Mouse (Mus musculus) embryonic facial prominence, embryonic 14.5 days (tissue): ENCODE measurements around the gene Oas1e. TPM values are rescaled to one million over a fixed set of nuclear protein-coding genes. Genes with fewer than 3 reads are reported as not detected.

Experiments used
- ATAC-seq: fragments of 200-750 bp; cut with Nextera tagmentation; 2 replicates; pipeline ENCODE4 v1.8.0; 2017; ENCODE audit warnings: low read depth, moderate number of reproducible peaks, moderate TSS enrichment
- DNase-seq: peaks from one replicate; pipeline ENCODE4 v3.0.0-alpha.2; 2015; ENCODE audit warnings: low spot score
- H3K27ac ChIP-seq: fragments of 300-500 bp; sonication (generic); replicated peaks from 2 replicates; pipeline ENCODE4 v1.5.1; 2014; ENCODE audit warnings: low read depth, mild to moderate bottlenecking, low read length, moderate library complexity
- H3K27me3 ChIP-seq: fragments of 300-500 bp; sonication (generic); replicated peaks from 2 replicates; pipeline ENCODE4 v1.6.1; 2014; ENCODE audit warnings: low read length; ENCODE audit not compliant: control insufficient read depth, insufficient read depth
- H3K36me3 ChIP-seq: fragments of 300-500 bp; sonication (generic); 2 replicates; pipeline ENCODE4 v1.6.1; 2014; ENCODE audit warnings: low read length, mixed read lengths; ENCODE audit not compliant: control insufficient read depth, insufficient read depth
- H3K4me1 ChIP-seq: fragments of 300-500 bp; sonication (generic); 2 replicates; pipeline ENCODE4 v1.6.1; 2014; ENCODE audit warnings: antibody characterized with exemption, low read length; ENCODE audit not compliant: control insufficient read depth, insufficient read depth
- H3K4me2 ChIP-seq: fragments of 300-500 bp; sonication (generic); 2 replicates; pipeline ENCODE4 v1.6.1; 2014; ENCODE audit warnings: low read depth, mild to moderate bottlenecking, low read length, moderate library complexity, mixed read lengths
- H3K4me3 ChIP-seq: fragments of 300-500 bp; sonication (generic); 2 replicates; pipeline ENCODE4 v1.5.1; 2014; ENCODE audit warnings: low read depth, mild to moderate bottlenecking, low read length
- H3K9ac ChIP-seq: fragments of 300-500 bp; sonication (generic); 2 replicates; pipeline ENCODE4 v1.6.1; 2014; ENCODE audit warnings: low read depth, mild to moderate bottlenecking, low read length, moderate library complexity, mixed read lengths
- H3K9me3 ChIP-seq: fragments of 300-500 bp; sonication (generic); 2 replicates; pipeline ENCODE4 v1.6.1; 2016; ENCODE audit warnings: low read length; ENCODE audit not compliant: control insufficient read depth
- WGBS: fragments of 180-500 bp; shearing (Covaris S2); extraction: QIAGEN DNeasy Blood & Tissue Kit; methylation state at CpG from one replicate; pipeline ENCODE4 v1.1.7; 2014; 5-methylcytosine and 5-hydroxymethylcytosine counted together
- polyA plus RNA-seq: library from polyadenylated mRNA; unstranded; fragments of >200 nt; fragmentation: Nextera tagmentation; extraction: Ambion mirVana; gene quantifications from 2 replicates; pipeline ENCODE4 v1.2.1, GENCODE M21; 2014

Gene Oas1e
- polyA plus RNA-seq, 1 experiment from 2014 or later = 0.10 TPM

DNA sequence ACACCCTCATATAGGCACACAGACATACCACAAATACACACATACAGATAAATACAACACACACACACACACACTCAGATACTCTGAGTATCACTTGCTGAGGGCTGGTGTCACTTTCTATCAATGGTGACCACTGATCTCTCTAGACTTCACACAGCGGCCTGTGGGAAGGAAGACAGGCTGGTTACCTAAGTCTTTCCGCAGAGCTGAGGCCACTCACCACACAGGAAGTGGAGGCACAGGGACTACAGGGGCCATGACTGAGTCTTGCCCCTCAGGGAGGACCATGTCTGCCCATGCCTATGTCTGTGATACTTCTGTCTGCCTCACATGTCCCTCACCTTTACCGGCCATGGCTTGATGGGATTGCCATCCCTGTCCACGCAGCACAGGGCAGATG lies 41.1 kb downstream of the Oas1e start:
- H3K4me1 ChIP-seq = no peaks in the 10 kb centered on the region

DNA sequence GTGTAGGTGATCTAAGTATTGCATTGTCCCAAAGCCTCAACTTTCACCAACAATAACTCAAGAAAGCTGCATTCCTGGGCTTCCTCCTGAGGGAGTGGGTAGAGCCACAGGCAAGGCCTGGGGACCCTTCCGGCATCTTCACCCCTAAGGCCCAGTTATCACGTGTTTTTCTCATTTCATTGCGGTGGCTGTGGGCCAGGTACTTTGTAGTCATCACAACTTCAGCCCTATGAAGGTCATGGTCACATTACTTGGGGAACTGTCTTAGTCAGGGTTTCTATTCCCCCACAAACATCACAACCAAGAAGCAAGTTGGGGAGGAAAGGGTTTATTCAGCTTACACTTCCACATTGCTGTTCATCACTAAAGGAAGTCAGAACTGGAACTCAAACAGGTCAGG lies 42.5 kb downstream of the Oas1e start:
- H3K27me3 ChIP-seq = no peaks in the 10 kb centered on the region
- WGBS = 85% methylated on average over 3 of the region's 3 CpGs
- no peaks in the 10 kb centered on the region for H3K4me1 ChIP-seq
- no peak overlapping the region for H3K4me2 ChIP-seq
- H3K27ac ChIP-seq = no peak overlapping the region
- no peak overlapping the region for H3K9ac ChIP-seq
- H3K9me3 ChIP-seq = no peaks in the 10 kb centered on the region
- H3K4me3 ChIP-seq = no peak overlapping the region
- H3K36me3 ChIP-seq = no peaks in the 10 kb centered on the region
- DNase-seq (no peak), ATAC-seq (no peak)

More for the DNA sequence above, 41.1 kb downstream of the Oas1e start:
- ATAC-seq (no peak), DNase-seq (no peak)
- Histone ChIP-seq H3K9me3 (no peaks in the 10 kb centered on the region), H3K4me2 (no peak overlapping the region), H3K9ac (no peak overlapping the region), H3K36me3 (no peaks in the 10 kb centered on the region), H3K4me3 (no peak overlapping the region), H3K27ac (no peak overlapping the region), H3K27me3 (no peaks in the 10 kb centered on the region)
- WGBS = 80% methylated on average over 4 of the region's 4 CpGs

- H3K4me2 ChIP-seq = no peak overlapping the region
- ATAC-seq (no peak), DNase-seq (no peak)
- no peaks in the 10 kb centered on the region for H3K4me1 ChIP-seq
- WGBS = 67% methylated on average over 3 of the region's 3 CpGs
- H3K36me3 ChIP-seq = no peaks in the 10 kb centered on the region
- no peaks in the 10 kb centered on the region for H3K27me3 ChIP-seq
- no peaks in the 10 kb centered on the region for H3K9me3 ChIP-seq
- H3K9ac ChIP-seq = no peak overlapping the region
- no peak overlapping the region for H3K27ac ChIP-seq
- H3K4me3 ChIP-seq = no peak overlapping the region
These were observed 44.1 kb downstream of the Oas1e start for GRCm38 (mm10) chr5:120751206-120751605.

GRCm38 (mm10) chr5:120749688-120750087 lies 45.6 kb downstream of the Oas1e start, which contains the start of gene Oas2:
TSS of gene Oas2 (minus strand) at chr5:120749853.
- no peaks in the 10 kb centered on the region for H3K36me3 ChIP-seq

GRCm38 (mm10) chr5:120746451-120746850 lies 48.9 kb downstream of the Oas1e start:
- no peak overlapping the region for H3K4me3 ChIP-seq
- no peak overlapping the region for H3K4me2 ChIP-seq
- DNase-seq (peak; percentile 62), ATAC-seq (no peak)
- H3K27ac ChIP-seq = no peak overlapping the region
- no peaks in the 10 kb centered on the region for H3K36me3 ChIP-seq
- 14% methylated on average over 5 of the region's 5 CpGs for WGBS
- no peaks in the 10 kb centered on the region for H3K27me3 ChIP-seq
- H3K4me1 ChIP-seq = no peaks in the 10 kb centered on the region
- no peak overlapping the region for H3K9ac ChIP-seq
- no peaks in the 10 kb centered on the region for H3K9me3 ChIP-seq

More at GRCm38 (mm10) chr5:120749688-120750087, 45.6 kb downstream of the Oas1e start, which contains the start of gene Oas2:
- H3K27me3 ChIP-seq = no peaks in the 10 kb centered on the region
- H3K4me3 ChIP-seq = no peak within 1 kb of the TSS
- no peaks in the 10 kb centered on the region for H3K9me3 ChIP-seq
- no peak within 1 kb of the TSS for H3K27ac ChIP-seq
- H3K9ac ChIP-seq = no peak within 1 kb of the TSS
- no peaks in the 10 kb centered on the region for H3K4me1 ChIP-seq
- ATAC-seq (no peak), DNase-seq (no peak)
- no peak within 1 kb of the TSS for H3K4me2 ChIP-seq
- WGBS = 53% methylated on average over 5 of the region's 5 CpGs

GRCm38 (mm10) chr5:120742125-120742524 lies 53.2 kb downstream of the Oas1e start:
- no peaks in the 10 kb centered on the region for H3K36me3 ChIP-seq
- no peaks in the 10 kb centered on the region for H3K4me1 ChIP-seq
- no peak overlapping the region for H3K27ac ChIP-seq
- DNase-seq (no peak), ATAC-seq (no peak)
- 47% methylated on average over 4 of the region's 4 CpGs for WGBS
- H3K9me3 ChIP-seq = no peaks in the 10 kb centered on the region
- no peaks in the 10 kb centered on the region for H3K27me3 ChIP-seq
- no peak overlapping the region for H3K9ac ChIP-seq
- no peak overlapping the region for H3K4me2 ChIP-seq
- H3K4me3 ChIP-seq = no peak overlapping the region

Other genes with a start within 250 kb of the Oas1e start
- gene Tpcn1, start 206.9 kb downstream of the Oas1e start, polyA plus RNA-seq = 24.8 and 26.7 TPM in 2 replicates
- gene Iqcd, start 206.5 kb downstream of the Oas1e start, polyA plus RNA-seq = 0.60 and 1.7 TPM in 2 replicates
- gene Rita1, start 182.9 kb downstream of the Oas1e start, polyA plus RNA-seq = 9.9 and 11.4 TPM in 2 replicates
- 28.2 and 36.4 TPM in 2 replicates for gene Ddx54, start 182.8 kb downstream of the Oas1e start, polyA plus RNA-seq
- gene Cfap73, start 161.3 kb downstream of the Oas1e start, polyA plus RNA-seq = 1.0 TPM in 1 of 2 replicates, not detected in the other
- 0.50 and 1.4 TPM in 2 replicates for gene Rasal1, start 146.7 kb downstream of the Oas1e start, polyA plus RNA-seq
- 3.4 and 4.3 TPM in 2 replicates for gene Dtx1, start 83.6 kb downstream of the Oas1e start, polyA plus RNA-seq
- 0.38 and 0.42 TPM in 2 replicates for gene Oas2, start 45.7 kb downstream of the Oas1e start, polyA plus RNA-seq
- 0.35 and 0.45 TPM in 2 replicates for gene Oas3, start 17.9 kb downstream of the Oas1e start, polyA plus RNA-seq
- gene Oas1c, start 17.0 kb upstream of the Oas1e start, polyA plus RNA-seq = 0.24 and 0.39 TPM in 2 replicates
- 0.53 TPM in 1 of 2 replicates, not detected in the other for gene Oas1f, start 51.8 kb upstream of the Oas1e start, polyA plus RNA-seq
- not detected in 2 replicates for gene Oas1h, start 65.9 kb upstream of the Oas1e start, polyA plus RNA-seq
- 0.67 and 1.3 TPM in 2 replicates for gene Oas1g, start 92.1 kb upstream of the Oas1e start, polyA plus RNA-seq
- gene Oas1a, start 112.0 kb upstream of the Oas1e start, polyA plus RNA-seq = 1.7 and 2.4 TPM in 2 replicates
- gene Oas1d, start 119.0 kb upstream of the Oas1e start, polyA plus RNA-seq = not detected in 2 replicates
- 1.2 and 1.3 TPM in 2 replicates for gene Rph3a, start 214.6 kb upstream of the Oas1e start, polyA plus RNA-seq